Comparison of ENCODE assay signal across 17 mouse cellular contexts in genomic region chr7:122631151-122631550, GRCm38 (mm10). TPM values are rescaled to one million over a fixed set of nuclear protein-coding genes. Genes with fewer than 3 reads are reported as not detected.
"Had no signal": no experiment of that assay in that cellular context is flagged by ENCODE, and none has a peak within 500 bp of the region (broad histone marks: within the 10 kb centered on the region; RNA-seq: fewer than 3 reads in every experiment).

No protein-coding gene starts in this region.

- H3K27ac ChIP-seq: neural tube, embryonic 13.5 days; neural tube, embryonic 15.5 days; stomach, embryonic 15.5 days; stomach, postnatal 0 days had no signal

- H3K4me3 ChIP-seq: neural tube, embryonic 13.5 days; neural tube, embryonic 15.5 days; stomach, embryonic 15.5 days had no signal

- H3K4me1 ChIP-seq: neural tube, embryonic 13.5 days; neural tube, embryonic 15.5 days; stomach, embryonic 15.5 days had no signal

- DNase-seq: right cerebral cortex, adult 18-20 months; right cerebral cortex, postnatal 14 days; right cerebral cortex, postnatal 25 days; right cerebral cortex, postnatal 4 days; spleen, adult 18-20 months; thymus, adult 2 months; thymus, postnatal 14 days; thymus, postnatal 25 days; thymus, postnatal 36 days; thymus, postnatal 4 days had no signal

RNA-seq across cellular contexts. Expression of gene Cacng3, which starts 39.1 kb away (rescaled TPM):
- polyA plus RNA-seq: small intestine, adult 2 months; testis, adult 2 months; thymus, adult 2 months; thymus, postnatal 0 days had no signal
